Mouse (Mus musculus) cerebral cortex, adult 2 months (tissue): ENCODE results near the gene Polr2i.

Experiments
- WGBS: fragments of 180-500 bp; shearing (Covaris S2); methylation state at CpG from one replicate; pipeline ENCODE4 v1.1.7; 2018; 5-methylcytosine and 5-hydroxymethylcytosine counted together

Gene Polr2i

GRCm38 (mm10) chr7:30204380-30204779 lies 27.4 kb upstream of the Polr2i start:
- WGBS, result 46% methylated on average over 8 of the region's 8 CpGs

GRCm38 (mm10) chr7:30205383-30205782 lies 26.4 kb upstream of the Polr2i start:
- WGBS, result 7% methylated on average over 2 of the region's 2 CpGs

DNA sequence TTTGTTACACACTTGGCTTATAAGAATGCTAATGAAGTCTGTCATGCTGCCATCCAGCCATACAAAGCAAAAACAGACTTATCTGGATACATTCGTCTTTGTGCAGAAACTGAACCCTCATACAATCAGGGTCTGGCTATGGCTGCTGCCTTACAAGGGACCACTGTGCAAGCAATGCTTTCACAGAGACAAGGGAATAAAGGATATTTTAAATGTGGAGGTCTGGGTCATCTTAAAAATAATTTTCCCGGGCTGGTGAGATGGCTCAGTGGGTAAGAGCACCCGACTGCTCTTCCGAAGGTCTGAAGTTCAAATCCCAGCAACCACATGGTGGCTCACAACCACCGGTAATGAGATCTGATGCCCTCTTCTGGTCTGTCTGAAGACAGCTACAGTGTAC lies 25.4 kb upstream of the Polr2i start:
- 45% methylated on average over 5 of the region's 5 CpGs for WGBS

- WGBS, result 35% methylated on average over 4 of the region's 4 CpGs
Observed at GRCm38 (mm10) chr7:30211025-30211424, 20.7 kb upstream of the Polr2i start.

DNA sequence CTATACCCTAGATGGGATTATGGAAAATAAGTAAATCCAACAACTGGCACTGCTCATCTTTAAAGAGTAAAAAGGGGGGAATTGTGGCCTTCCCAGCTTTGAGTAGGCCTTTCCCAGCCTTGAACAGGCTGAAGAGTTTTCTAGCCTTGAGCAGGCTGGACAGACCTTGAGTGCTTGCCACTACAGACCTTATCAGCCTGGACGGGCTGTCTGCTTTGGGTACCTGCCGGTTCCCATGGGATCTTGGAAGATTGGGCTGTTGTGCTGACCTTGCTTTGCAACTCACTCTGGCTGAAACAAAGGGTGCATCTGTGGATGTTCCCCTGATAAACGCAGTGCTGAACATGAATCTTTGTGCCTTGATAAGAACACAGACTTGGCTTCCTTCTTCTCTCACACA lies 17.9 kb upstream of the Polr2i start:
- 94% methylated on average over 3 of the region's 3 CpGs for WGBS

GRCm38 (mm10) chr7:30215875-30216274 lies 15.9 kb upstream of the Polr2i start:
- 68% methylated on average over 3 of the region's 3 CpGs for WGBS

- WGBS, result under 1% methylated on average over 15 of the region's 16 CpGs
Observed at GRCm38 (mm10) chr7:30216723-30217151, 15.0 kb upstream of the Polr2i start.

- 82% methylated on average over 2 of the region's 2 CpGs for WGBS
Observed at GRCm38 (mm10) chr7:30217277-30217676, 14.5 kb upstream of the Polr2i start.

DNA sequence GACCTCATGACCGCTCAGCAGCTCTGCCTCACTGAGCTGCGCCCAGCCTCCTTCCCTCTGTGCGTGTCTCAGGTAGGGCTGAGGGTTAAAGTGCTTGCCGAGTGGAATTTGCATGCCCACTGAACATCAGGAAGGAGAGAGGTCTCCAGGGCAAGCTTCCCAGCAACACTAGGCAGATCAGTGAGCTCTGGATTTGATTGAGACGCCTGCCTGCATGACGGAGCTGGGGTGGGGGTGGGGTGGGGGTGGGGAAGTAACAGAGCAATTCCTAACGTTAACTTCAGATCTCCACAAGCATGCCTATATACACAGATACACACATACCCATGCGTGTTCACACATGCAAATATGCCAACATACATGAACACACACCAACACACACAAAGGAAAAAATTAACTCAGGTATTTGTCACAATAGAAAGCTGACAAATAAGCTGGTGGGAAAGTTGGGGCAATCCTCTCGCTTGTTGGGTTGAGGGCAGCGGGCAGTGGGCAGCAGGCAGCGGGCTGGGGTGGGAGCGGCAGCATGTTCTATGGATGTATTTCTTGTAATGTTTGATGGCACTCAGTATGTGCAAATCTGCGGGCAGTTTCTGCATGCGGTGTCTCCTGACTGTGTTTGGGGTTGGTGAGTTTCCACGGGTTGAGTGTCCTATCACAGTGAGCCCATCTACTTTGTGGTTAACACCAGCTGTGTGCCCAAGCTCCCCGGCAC lies 12.3 kb upstream of the Polr2i start:
- 6% methylated on average over 16 of the region's 16 CpGs for WGBS

DNA sequence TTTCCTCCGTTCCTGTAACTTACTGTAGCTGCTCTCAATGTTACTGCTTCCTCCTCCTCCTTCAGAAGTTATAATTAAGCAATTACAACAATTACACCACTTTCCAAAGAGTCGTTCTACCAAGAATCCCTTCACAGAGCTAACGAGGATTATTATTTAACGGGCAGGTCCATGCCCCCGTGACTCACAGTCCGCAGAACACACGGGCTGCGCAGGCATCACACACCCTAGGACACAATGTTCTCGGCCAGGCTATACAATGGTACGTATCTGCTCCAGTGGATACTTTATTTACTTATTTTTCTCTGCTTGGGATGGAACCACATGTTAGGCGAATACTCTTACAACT lies 11.8 kb upstream of the Polr2i start:
- WGBS, result 11% methylated on average over 11 of the region's 11 CpGs

- WGBS, result 45% methylated on average over 3 of the region's 3 CpGs
Observed at GRCm38 (mm10) chr7:30221433-30221832, 10.3 kb upstream of the Polr2i start.

- 98% methylated on average over 5 of the region's 5 CpGs for WGBS
Observed at GRCm38 (mm10) chr7:30222205-30222604, 9.5 kb upstream of the Polr2i start.

DNA sequence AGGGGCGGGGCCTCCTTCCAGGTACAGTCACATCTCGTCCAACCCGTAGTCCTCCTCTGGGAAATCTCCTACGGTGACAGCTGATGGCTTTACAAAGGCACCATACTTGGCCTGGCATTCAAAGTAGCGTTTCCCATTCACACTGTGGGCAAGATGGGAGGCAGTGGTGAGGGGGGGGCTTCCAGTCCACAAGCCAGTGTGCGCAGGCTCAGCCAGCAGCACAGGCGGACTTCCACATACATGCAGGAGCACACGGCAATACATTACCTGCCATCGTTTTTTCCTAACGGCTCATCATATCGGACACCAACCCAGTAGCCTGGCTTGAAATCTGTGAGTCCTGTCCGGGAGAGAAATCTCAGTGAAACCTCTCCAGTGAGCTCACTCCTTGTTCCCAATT lies 7.5 kb upstream of the Polr2i start:
- 96% methylated on average over 12 of the region's 12 CpGs for WGBS

- WGBS, result under 1% methylated on average over 16 of the region's 16 CpGs
Observed at GRCm38 (mm10) chr7:30231328-30231668, 450 bp upstream of the Polr2i start.

GRCm38 (mm10) chr7:30232631-30233148 lies 942 bp downstream of the Polr2i start:
- WGBS, result 4% methylated on average over 24 of the region's 24 CpGs

GRCm38 (mm10) chr7:30233387-30233786 lies 1.6 kb downstream of the Polr2i start:
- WGBS, result 82% methylated on average over 20 of the region's 20 CpGs

DNA sequence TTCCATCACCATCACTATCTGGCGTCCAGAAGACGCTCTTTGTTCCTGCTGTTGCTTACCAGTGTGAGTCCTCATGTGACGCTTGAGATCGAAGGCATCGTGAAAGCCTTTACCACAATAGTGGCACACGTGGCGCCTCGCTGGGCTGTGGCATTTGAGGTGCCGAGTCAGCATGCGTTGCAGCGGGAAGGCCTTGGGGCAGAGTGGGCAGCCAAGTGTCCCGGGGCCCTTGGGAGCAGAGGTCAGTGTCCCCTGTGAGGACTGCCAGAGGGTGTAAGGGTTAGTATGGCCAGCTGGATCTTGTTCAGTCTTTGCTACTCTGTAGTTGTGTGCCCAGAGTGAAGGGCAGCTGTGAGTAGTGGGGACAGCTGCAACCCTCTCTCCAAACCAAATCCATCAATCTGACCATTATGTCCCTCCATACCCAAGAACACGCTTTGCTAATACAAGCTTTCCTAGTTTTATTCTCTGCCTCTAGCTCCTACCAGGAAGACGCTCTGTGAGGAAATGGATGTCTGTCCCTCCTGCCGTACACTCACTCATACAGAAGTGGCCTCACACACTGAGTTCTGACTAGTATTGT lies 2.6 kb downstream of the Polr2i start:
- whole genome bisulfite sequencing, result 85% methylated on average over 15 of the region's 15 CpGs

- WGBS, result 88% methylated on average over 8 of the region's 8 CpGs
Observed at GRCm38 (mm10) chr7:30235091-30235490, 3.3 kb downstream of the Polr2i start.

- 78% methylated on average over 4 of the region's 4 CpGs for WGBS
Observed at GRCm38 (mm10) chr7:30235625-30236024, 3.9 kb downstream of the Polr2i start, which contains the start of gene Ovol3. Gene Ovol3, minus strand, starts transcription at chr7:30235725.

DNA sequence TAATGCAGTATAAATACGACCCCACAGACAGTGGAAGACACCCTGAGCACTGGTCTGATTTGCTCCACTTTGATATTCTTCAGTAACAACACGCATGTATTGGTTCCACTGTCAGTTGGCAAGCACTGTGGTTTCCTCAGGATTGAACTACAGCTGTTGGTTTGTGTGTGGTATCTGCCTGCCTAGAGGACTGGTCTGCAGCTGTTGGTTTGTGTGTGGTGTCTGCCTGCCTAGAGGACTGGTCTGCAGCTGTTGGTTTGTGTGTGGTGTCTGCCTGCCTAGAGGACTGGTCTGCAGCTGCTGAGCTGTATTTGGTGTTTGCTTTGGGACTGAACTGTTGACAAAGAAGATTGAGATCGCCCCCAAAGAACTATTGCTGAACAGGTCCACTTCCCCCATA lies 5.6 kb downstream of the Polr2i start:
- WGBS, result 86% methylated on average over 3 of the region's 3 CpGs

DNA sequence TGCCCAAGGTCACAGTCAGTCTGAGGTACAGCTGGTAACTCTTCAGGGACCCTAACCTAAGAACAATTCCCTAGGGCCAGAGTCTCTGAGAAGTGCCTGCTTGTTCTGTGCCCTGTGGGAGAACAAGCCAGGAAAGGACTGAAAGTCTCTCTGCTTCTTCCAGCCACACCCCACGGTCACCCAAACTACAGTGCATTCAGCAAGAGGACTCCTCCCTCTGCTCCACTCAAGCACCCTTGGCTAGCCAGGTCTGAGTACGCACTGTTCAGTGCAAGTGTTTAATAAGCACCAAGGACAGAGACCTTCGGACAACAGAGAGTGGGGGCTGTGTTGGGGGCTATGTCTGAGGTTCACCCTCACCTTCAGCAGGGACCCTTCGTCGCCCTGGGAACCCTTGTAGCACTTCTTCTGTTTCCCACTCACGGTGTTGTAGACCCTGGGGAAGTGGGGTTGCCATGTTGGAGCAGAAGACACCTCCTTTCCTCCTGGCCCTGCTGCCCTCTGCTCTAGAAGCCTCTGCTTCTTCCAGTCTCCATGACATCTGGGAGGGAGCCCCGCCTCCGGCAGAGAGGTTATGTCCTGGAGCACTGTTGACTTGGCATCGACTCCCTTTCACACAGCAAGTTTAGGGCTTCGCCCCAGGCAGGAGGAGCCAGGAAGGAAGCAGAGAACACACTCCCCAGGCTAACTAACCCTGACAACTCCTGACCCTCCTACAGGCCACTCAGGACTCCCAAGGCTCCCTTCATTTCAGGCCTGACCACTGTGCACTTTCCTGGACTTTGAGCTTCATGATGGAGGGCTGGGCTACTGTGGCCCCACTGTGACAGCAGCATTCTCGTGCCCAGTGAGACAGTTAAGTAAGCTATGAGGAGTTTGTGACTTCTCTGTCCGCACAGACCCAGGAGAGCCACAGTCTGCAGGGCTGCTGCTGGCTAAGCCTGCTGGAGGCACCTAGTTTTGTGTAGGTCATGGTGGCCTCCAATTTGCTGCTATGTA lies 20.5 kb downstream of the Polr2i start:
- WGBS, result 84% methylated on average over 12 of the region's 12 CpGs

DNA sequence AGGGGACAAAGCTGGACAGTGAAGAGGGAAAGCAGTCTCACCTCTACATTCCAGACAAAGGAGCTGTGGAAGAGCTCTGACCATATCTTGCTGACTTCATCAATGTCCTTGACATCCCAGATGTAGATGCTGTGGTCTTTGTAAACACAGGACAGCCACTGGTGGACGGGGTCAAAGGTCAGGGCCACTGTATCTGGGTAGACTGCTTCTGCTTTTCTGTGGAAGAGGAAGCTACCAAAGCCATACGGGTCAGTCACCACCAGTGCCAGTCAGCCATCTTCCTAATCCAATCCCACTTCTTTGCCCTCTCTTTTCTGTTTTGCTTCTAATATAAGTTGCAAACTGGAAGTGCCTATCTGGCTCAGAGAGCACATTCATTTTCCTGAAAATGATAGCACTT lies 33.3 kb downstream of the Polr2i start:
- WGBS, result 84% methylated on average over 2 of the region's 2 CpGs
